Mouse (Mus musculus): ENCODE measurements around the gene Apof. TPM values are rescaled to one million over a fixed set of nuclear protein-coding genes. Genes with fewer than 3 reads are reported as not detected.

The Apof gene
- polyA plus RNA-seq, 1 experiment from 2014 or later = not detected

DNA sequence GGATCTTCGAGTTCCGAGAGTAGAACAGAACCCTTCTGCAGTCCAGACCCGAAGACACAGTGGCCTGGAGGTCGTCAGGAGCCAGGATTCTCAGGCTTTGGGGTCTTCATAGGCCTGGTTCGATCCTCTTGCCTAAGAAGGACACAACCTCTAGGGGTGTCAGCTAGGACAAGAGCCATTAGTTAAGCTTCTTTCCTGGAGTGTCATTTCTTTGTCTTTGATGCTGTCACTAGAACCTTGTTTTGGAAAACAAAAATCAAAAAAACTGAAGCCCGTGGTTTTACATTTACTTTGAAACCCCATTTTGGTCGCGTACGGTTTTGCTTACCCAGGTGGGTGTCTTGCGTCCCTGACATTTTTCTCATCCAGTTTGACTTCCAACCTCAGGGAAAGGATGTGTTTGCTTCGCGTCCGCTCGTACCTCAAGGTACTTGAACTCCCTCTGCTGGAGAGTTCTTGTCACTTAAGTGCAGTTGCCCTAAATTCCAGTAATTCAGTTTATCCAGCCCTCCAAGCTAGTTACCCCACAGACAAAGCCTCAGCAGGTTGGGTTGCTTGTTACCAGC, 36.0 kb upstream of the Apof start:
- Histone ChIP-seq H3K27ac (ENCODE audit: low read length) (peak overlapping the region; percentile 94), H3K9ac (replicated peaks; ENCODE audit: low read depth, low read length) (peak overlapping the region; percentile 80), H3K4me3 (replicated peaks; ENCODE audit: low read length) (peak overlapping the region; percentile 79), H3K4me1 (replicated peaks; ENCODE audit: control insufficient read depth, insufficient read depth, low read length) (peaks cover 7% of the 10 kb centered on the region), H3K36me3 (ENCODE audit: control insufficient read depth, insufficient read depth) (no peaks in the 10 kb centered on the region), H3K4me2 (ENCODE audit: low read length) (peak overlapping the region; percentile 65), H3K9me3 (ENCODE audit: control insufficient read depth, low read length) (no peaks in the 10 kb centered on the region), H3K27me3 (replicated peaks; ENCODE audit: control insufficient read depth, insufficient read depth, low read length) (no peaks in the 10 kb centered on the region)
- ATAC-seq = peak; percentile 26
- WGBS = 0% methylated on average over 14 of the region's 14 CpGs

DNA sequence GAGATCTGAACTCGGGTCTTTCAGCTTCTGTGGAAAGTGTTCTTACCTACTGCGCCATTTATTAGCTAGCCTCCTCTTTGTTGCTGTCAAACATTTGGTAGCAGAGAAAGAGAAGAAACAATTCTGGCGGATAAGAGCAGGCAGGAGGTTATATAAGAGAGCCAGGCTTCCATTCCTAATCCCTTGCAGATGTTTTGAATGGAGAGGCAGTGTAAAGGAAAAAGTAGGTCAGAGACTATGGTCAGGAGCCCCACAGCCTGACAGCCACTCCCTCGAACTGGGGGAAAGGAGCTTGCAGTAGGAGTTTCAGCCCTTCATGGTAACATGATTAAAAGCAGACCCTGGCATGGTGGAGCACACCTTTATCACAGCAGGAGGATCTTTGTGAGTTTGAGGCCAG, 32.1 kb upstream of the Apof start:
- 35% methylated on average over 4 of the region's 4 CpGs for WGBS
- Histone ChIP-seq H3K36me3 (ENCODE audit: control insufficient read depth, insufficient read depth) (0 out of 2 replicates have a peak, but pooled peaks cover 2% of the 10 kb centered on the region), H3K9me3 (ENCODE audit: control insufficient read depth, low read length) (no peaks in the 10 kb centered on the region), H3K4me2 (ENCODE audit: low read length) (no peak overlapping the region), H3K27ac (ENCODE audit: low read length) (no peak overlapping the region), H3K4me3 (replicated peaks; ENCODE audit: low read length) (no peak overlapping the region), H3K4me1 (replicated peaks; ENCODE audit: control insufficient read depth, insufficient read depth, low read length) (peaks cover 7% of the 10 kb centered on the region), H3K27me3 (replicated peaks; ENCODE audit: control insufficient read depth, insufficient read depth, low read length) (no peaks in the 10 kb centered on the region), H3K9ac (replicated peaks; ENCODE audit: low read depth, low read length) (no peak overlapping the region)
- no peak for ATAC-seq

DNA sequence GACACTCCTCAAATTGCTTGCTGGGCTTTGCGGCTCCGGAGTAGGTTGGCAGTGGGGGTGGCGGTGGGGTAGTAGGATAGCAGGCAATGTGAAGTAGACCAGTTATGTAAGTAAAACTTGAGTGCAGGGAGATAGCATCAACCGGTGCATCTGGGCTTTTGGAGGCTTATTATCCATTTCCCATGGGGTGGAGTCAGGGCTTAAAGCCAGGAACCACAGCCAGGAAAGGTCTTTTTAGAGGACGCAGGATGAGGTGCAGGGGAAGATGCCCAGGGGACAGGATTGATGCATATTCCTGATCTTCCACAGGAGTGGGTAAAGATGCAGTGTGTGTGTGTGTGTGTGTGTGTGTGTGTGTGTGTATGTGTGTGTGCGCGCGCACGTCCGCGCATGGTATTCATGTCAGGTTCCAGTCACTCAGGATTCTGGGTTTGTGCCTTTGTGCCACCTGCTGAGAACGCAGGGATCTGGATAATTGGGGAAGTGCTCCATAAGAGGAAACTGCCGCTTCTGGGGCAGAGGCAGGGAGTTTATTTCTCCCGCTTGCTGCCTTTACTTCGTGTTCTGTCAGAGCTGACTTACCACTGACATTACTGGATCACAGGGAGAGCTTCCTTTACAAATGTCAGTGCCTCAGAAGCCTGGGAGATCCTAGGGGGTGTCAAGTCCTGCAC, 30.5 kb upstream of the Apof start:
- Histone ChIP-seq H3K9me3 (ENCODE audit: control insufficient read depth, low read length) (no peaks in the 10 kb centered on the region), H3K36me3 (ENCODE audit: control insufficient read depth, insufficient read depth) (0 out of 2 replicates have a peak, but pooled peaks cover 2% of the 10 kb centered on the region), H3K4me1 (replicated peaks; ENCODE audit: control insufficient read depth, insufficient read depth, low read length) (peaks cover 5% of the 10 kb centered on the region; the same call in 1 of the 2 replicates), H3K4me3 (replicated peaks; ENCODE audit: low read length) (no peak overlapping the region), H3K27me3 (replicated peaks; ENCODE audit: control insufficient read depth, insufficient read depth, low read length) (no peaks in the 10 kb centered on the region), H3K9ac (replicated peaks; ENCODE audit: low read depth, low read length) (no peak overlapping the region), H3K27ac (ENCODE audit: low read length) (no peak overlapping the region), H3K4me2 (ENCODE audit: low read length) (no peak overlapping the region)
- no peak for ATAC-seq
- 61% methylated on average over 15 of the region's 15 CpGs for WGBS

DNA sequence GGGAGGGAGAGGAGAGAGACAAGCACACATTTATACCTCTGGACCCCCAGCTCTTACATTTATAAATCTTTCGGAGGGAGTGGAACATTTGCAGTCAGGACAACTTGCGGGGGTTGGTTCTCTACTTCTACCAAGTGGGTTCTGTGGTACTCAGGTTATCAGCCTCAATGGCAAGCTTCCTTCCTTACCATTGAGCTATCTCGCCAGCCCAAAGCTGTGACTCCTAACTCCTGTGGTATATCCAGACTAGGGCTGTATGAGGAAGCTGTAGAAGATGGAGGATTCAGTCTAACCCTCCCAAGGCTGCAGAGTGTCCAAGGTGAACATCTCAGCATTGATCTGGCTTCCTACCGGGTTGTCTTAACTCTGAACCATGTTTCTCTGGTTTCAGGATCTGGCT, 29.3 kb upstream of the Apof start:
- Histone ChIP-seq H3K27ac (ENCODE audit: low read length) (no peak overlapping the region), H3K36me3 (ENCODE audit: control insufficient read depth, insufficient read depth) (0 out of 2 replicates have a peak, but pooled peaks cover 2% of the 10 kb centered on the region), H3K9ac (replicated peaks; ENCODE audit: low read depth, low read length) (no peak overlapping the region), H3K27me3 (replicated peaks; ENCODE audit: control insufficient read depth, insufficient read depth, low read length) (no peaks in the 10 kb centered on the region), H3K9me3 (ENCODE audit: control insufficient read depth, low read length) (no peaks in the 10 kb centered on the region), H3K4me2 (ENCODE audit: low read length) (no peak overlapping the region), H3K4me1 (replicated peaks; ENCODE audit: control insufficient read depth, insufficient read depth, low read length) (peaks cover 4% of the 10 kb centered on the region; the same call in 1 of the 2 replicates), H3K4me3 (replicated peaks; ENCODE audit: low read length) (no peak overlapping the region)
- WGBS = 94% methylated on average over 4 of the region's 4 CpGs
- no peak for ATAC-seq

DNA sequence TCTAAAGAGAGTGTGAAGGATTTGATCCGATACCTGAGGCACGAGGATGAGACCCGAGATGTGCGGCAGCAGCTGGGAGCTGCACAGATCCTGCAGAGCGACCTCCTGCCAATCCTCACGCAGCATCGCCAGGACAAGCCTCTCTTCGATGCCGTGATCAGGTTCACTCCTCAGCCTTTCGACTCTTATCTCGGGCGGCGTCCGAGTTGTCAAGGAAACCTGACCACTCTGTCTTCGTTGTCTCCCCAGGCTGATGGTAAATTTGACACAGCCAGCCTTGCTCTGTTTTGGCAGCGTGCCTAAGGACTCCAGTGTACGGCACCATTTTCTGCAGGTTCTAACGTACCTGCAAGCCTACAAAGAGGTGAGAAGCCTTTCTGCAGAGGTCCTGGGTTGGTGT, 28.3 kb upstream of the Apof start:
- no peaks in the 10 kb centered on the region for H3K27me3 ChIP-seq (replicated peaks; ENCODE audit: control insufficient read depth, insufficient read depth, low read length)
- no peak overlapping the region for H3K27ac ChIP-seq (ENCODE audit: low read length)
- H3K36me3 ChIP-seq (ENCODE audit: control insufficient read depth, insufficient read depth) = 0 out of 2 replicates have a peak, but pooled peaks cover 2% of the 10 kb centered on the region
- H3K4me2 ChIP-seq (ENCODE audit: low read length) = no peak overlapping the region
- no peak for ATAC-seq
- H3K4me1 ChIP-seq (replicated peaks; ENCODE audit: control insufficient read depth, insufficient read depth, low read length) = peaks cover 4% of the 10 kb centered on the region; the same call in 1 of the 2 replicates
- no peak overlapping the region for H3K9ac ChIP-seq (replicated peaks; ENCODE audit: low read depth, low read length)
- no peaks in the 10 kb centered on the region for H3K9me3 ChIP-seq (ENCODE audit: control insufficient read depth, low read length)
- 91% methylated on average over 18 of the region's 18 CpGs for WGBS
- no peak overlapping the region for H3K4me3 ChIP-seq (replicated peaks; ENCODE audit: low read length)

DNA sequence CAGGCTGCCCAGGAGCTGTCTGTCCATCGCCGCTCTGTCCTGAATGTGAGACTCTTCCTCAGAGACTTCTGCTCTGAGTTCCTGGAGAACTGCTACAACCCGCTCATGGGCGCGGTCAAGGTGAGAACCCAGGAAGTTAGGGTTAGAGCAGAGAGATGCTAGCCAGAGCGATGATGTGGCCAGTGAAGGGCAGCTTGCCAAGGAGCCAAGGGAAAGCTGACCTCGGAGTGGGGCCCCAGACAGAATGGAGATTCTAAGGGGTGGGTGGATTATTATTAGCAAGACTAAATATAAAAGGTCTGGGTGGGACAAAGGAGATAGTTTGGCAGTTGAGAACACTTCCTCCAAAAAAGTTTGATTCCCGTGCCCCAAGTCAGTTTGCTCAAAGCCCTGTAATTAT, 25.2 kb upstream of the Apof start:
- no peaks in the 10 kb centered on the region for H3K27me3 ChIP-seq (replicated peaks; ENCODE audit: control insufficient read depth, insufficient read depth, low read length)
- no peak overlapping the region for H3K9ac ChIP-seq (replicated peaks; ENCODE audit: low read depth, low read length)
- no peaks in the 10 kb centered on the region for H3K9me3 ChIP-seq (ENCODE audit: control insufficient read depth, low read length)
- no peak overlapping the region for H3K27ac ChIP-seq (ENCODE audit: low read length)
- peaks cover 4% of the 10 kb centered on the region; the same call in 1 of the 2 replicates for H3K36me3 ChIP-seq (ENCODE audit: control insufficient read depth, insufficient read depth)
- H3K4me3 ChIP-seq (replicated peaks; ENCODE audit: low read length) = no peak overlapping the region
- H3K4me1 ChIP-seq (replicated peaks; ENCODE audit: control insufficient read depth, insufficient read depth, low read length) = no peaks in the 10 kb centered on the region
- no peak overlapping the region for H3K4me2 ChIP-seq (ENCODE audit: low read length)
- 95% methylated on average over 8 of the region's 8 CpGs for WGBS
- no peak for ATAC-seq

DNA sequence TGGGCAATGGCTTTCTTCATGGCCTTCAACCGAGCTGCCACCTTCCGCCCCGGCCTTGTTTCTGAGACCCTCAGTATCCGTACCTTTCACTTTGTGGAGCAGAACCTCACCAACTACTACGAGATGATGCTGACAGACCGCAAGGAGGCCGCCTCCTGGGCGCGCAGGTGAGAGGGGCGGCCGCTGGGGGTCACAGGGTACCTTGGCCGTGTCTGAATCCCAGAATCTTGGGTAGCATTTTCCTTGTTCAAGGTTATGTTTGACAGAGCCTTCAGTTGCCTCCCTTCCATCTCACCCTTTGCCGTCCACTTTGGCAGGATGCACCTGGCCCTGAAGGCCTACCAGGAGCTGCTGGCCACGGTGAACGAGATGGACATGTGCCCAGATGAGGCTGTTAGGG, 24.4 kb upstream of the Apof start:
- Histone ChIP-seq H3K4me1 (replicated peaks; ENCODE audit: control insufficient read depth, insufficient read depth, low read length) (no peaks in the 10 kb centered on the region), H3K27ac (ENCODE audit: low read length) (no peak overlapping the region), H3K9me3 (ENCODE audit: control insufficient read depth, low read length) (no peaks in the 10 kb centered on the region), H3K4me3 (replicated peaks; ENCODE audit: low read length) (no peak overlapping the region), H3K4me2 (ENCODE audit: low read length) (no peak overlapping the region), H3K9ac (replicated peaks; ENCODE audit: low read depth, low read length) (no peak overlapping the region), H3K36me3 (ENCODE audit: control insufficient read depth, insufficient read depth) (peaks cover 5% of the 10 kb centered on the region; the same call in 1 of the 2 replicates), H3K27me3 (replicated peaks; ENCODE audit: control insufficient read depth, insufficient read depth, low read length) (no peaks in the 10 kb centered on the region)
- no peak for ATAC-seq
- WGBS = 94% methylated on average over 15 of the region's 15 CpGs

DNA sequence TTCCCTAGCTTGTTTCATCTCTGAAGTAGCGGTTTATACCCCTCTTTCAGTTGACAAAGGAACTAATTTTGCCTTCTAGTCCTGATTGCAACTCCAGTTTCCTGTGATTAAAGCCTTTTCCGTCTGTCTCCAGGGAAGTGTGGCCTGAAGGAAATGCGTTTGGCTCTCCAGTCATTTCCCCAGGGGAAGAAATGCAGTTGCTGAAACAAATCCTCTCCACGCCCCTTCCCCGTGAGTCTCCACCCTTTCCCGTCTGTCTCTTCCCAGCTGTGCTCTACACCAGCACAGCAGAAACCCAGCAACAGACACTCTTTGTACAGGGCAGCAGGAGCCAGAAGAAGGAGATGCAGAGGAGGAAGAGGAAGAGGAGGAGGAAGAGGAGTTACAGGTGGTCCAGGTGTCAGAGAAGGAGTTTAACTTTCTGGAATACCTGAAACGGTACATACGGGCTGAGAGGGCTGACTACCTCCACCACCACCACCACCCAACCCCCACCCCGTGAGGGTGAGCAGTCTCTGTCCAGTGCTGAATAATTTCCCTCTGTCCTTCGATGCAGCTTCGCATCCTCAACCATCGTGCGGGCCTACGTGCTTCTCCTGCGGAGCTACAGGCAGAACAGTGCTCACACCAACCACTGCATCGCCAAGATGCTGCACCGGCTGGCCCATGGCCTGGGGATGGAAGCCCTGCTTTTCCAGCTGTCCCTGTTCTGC, 21.3 kb upstream of the Apof start:
- no peak for ATAC-seq
- Histone ChIP-seq H3K4me2 (ENCODE audit: low read length) (no peak overlapping the region; the same call in 1 of the 2 replicates), H3K4me3 (replicated peaks; ENCODE audit: low read length) (no peak overlapping the region), H3K36me3 (ENCODE audit: control insufficient read depth, insufficient read depth) (peaks cover 13% of the 10 kb centered on the region), H3K27ac (ENCODE audit: low read length) (no peak overlapping the region), H3K9me3 (ENCODE audit: control insufficient read depth, low read length) (no peaks in the 10 kb centered on the region), H3K4me1 (replicated peaks; ENCODE audit: control insufficient read depth, insufficient read depth, low read length) (no peaks in the 10 kb centered on the region), H3K27me3 (replicated peaks; ENCODE audit: control insufficient read depth, insufficient read depth, low read length) (no peaks in the 10 kb centered on the region), H3K9ac (replicated peaks; ENCODE audit: low read depth, low read length) (no peak overlapping the region)
- 86% methylated on average over 17 of the region's 17 CpGs for WGBS

DNA sequence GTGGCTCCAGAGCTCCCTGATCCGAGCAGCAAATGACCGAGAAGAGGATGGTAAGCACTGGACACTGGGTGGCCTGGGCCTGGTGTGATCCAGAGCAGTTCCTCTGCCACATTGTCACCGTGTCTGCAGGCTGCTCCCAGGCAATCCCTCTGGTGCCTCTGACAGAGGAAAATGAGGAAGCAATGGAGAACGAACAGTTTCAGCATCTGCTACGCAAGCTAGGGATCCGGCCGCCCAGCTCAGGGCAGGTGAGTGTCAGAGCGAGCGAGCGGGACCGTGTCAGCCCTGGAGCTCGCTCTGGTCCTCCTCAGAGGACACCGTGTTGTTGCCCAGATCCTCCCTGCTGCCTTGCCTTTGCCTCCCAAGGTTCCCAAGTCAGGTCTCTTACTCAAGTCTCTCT, 17.9 kb upstream of the Apof start:
- WGBS = 92% methylated on average over 13 of the region's 13 CpGs
- no peaks in the 10 kb centered on the region for H3K27me3 ChIP-seq (replicated peaks; ENCODE audit: control insufficient read depth, insufficient read depth, low read length)
- no peak overlapping the region for H3K4me3 ChIP-seq (replicated peaks; ENCODE audit: low read length)
- peaks cover 13% of the 10 kb centered on the region for H3K36me3 ChIP-seq (ENCODE audit: control insufficient read depth, insufficient read depth)
- no peak overlapping the region for H3K9ac ChIP-seq (replicated peaks; ENCODE audit: low read depth, low read length)
- no peak for ATAC-seq
- H3K4me1 ChIP-seq (replicated peaks; ENCODE audit: control insufficient read depth, insufficient read depth, low read length) = no peaks in the 10 kb centered on the region
- no peak overlapping the region for H3K27ac ChIP-seq (ENCODE audit: low read length)
- H3K4me2 ChIP-seq (ENCODE audit: low read length) = no peak overlapping the region
- no peaks in the 10 kb centered on the region for H3K9me3 ChIP-seq (ENCODE audit: control insufficient read depth, low read length)

Measured in forebrain, embryonic 16.5 days (tissue).